ENCODE assay signal across 12 mouse cellular contexts in genomic region chr8:111568029-111568428, GRCm38 (mm10). TPM values are rescaled to one million over a fixed set of nuclear protein-coding genes. Genes with fewer than 3 reads are reported as not detected.
DNase-seq lines count a peak whose midpoint lies in the region; ATAC-seq and TF ChIP-seq lines count a peak whose summit lies in the region.
"Had no signal": no experiment of that assay in that cellular context is flagged by ENCODE, and none has a peak within 500 bp of the region (broad histone marks: within the 10 kb centered on the region; RNA-seq: fewer than 3 reads in every experiment).

No protein-coding gene starts in this region.

- no peak for DNase-seq in kidney, adult 2 months
- peak; percentile 88 for DNase-seq in MEL (ENCODE audit: low read depth, low spot score)
- no peak for DNase-seq in cerebellum, adult 2 months
- no peak for DNase-seq in lung, postnatal 10 days
- DNase-seq: gastrocnemius, postnatal 25 days; lung, embryonic 14.5 days; retina, postnatal 1 day had no signal

- no peak for TF ChIP-seq RAD21 in MEL (IDR thresholded peaks at IDR 0.05; ENCODE audit: low read depth, low read length)

- H3K4me1 ChIP-seq in kidney, embryonic 15.5 days = peaks cover 40% of the 10 kb centered on the region
- H3K4me1 ChIP-seq in kidney, adult 2 months (ENCODE audit: control insufficient read depth, insufficient read depth, low read length) = peaks cover 13% of the 10 kb centered on the region; the same call in 1 of the 2 replicates
- H3K4me1 ChIP-seq in MEL (ENCODE audit: control insufficient read depth in 1 of 2, insufficient read depth in 2 of 2, low read length in 2 of 2) = peaks cover 49 to 57% of the 10 kb centered on the region in 2 experiments
- H3K4me1 ChIP-seq in liver, embryonic 15.5 days (replicated peaks) = peaks cover 82% of the 10 kb centered on the region
- H3K4me1 ChIP-seq in cerebellum, adult 2 months (ENCODE audit: control insufficient read depth, insufficient read depth, low read length) = peaks cover 12% of the 10 kb centered on the region; the same call in 1 of the 2 replicates

- H3K79me2 ChIP-seq in MEL (ENCODE audit: control insufficient read depth, insufficient read depth, low read length, poor library complexity) = peaks cover 10% of the 10 kb centered on the region

- TF ChIP-seq CTCF in kidney, adult 2 months (conservative IDR thresholded peaks at IDR 0.05; ENCODE audit: insufficient read depth, insufficient read length, low read depth, low read length) = no peak
- no peak for TF ChIP-seq CTCF in MEL (IDR thresholded peaks at IDR 0.05 in 2 of 3, conservative IDR thresholded peaks at IDR 0.05 in 1 of 3; ENCODE audit: control insufficient read depth in 1 of 3, insufficient read depth in 1 of 3, low read depth in 2 of 3, low read length in 3 of 3, poor library complexity in 1 of 3, severe bottlenecking in 1 of 3)
- no peak for TF ChIP-seq CTCF in cerebellum, adult 2 months (IDR thresholded peaks at IDR 0.05; ENCODE audit: borderline replicate concordance, insufficient read depth, low read depth, low read length)

- H3K27me3 ChIP-seq in kidney, embryonic 15.5 days = no peaks in the 10 kb centered on the region
- no peaks in the 10 kb centered on the region for H3K27me3 ChIP-seq in kidney, adult 2 months (replicated peaks; ENCODE audit: control insufficient read depth, insufficient read depth, low read length)
- no peaks in the 10 kb centered on the region for H3K27me3 ChIP-seq in MEL (ENCODE audit: control insufficient read depth in 1 of 2, insufficient read depth in 2 of 2, low read length in 2 of 2)
- no peaks in the 10 kb centered on the region for H3K27me3 ChIP-seq in liver, embryonic 15.5 days
- no peaks in the 10 kb centered on the region for H3K27me3 ChIP-seq in cerebellum, adult 2 months (ENCODE audit: control insufficient read depth, insufficient read depth, low read length)
- H3K27me3 ChIP-seq: intestine, embryonic 15.5 days; stomach, embryonic 15.5 days had no signal

- TF ChIP-seq EP300 in MEL (IDR thresholded peaks at IDR 0.05; ENCODE audit: low read depth in 1 of 2, low read length in 2 of 2) = peak; percentile 53 to 77

- no peak overlapping the region for H3K4me3 ChIP-seq in kidney, embryonic 15.5 days (replicated peaks)
- no peak overlapping the region for H3K4me3 ChIP-seq in kidney, adult 2 months (ENCODE audit: insufficient read depth, low read depth, low read length)
- peak overlapping the region; percentile 2 to 7; a peak in 1 of 4 replicates for H3K4me3 ChIP-seq in MEL (ENCODE audit: control insufficient read depth in 1 of 2, insufficient read depth in 1 of 2, low read depth in 2 of 2, low read length in 2 of 2)
- no peak overlapping the region for H3K4me3 ChIP-seq in liver, embryonic 15.5 days (replicated peaks)
- no peak overlapping the region for H3K4me3 ChIP-seq in cerebellum, adult 2 months (replicated peaks; ENCODE audit: insufficient read depth, low read depth, low read length)
- H3K4me3 ChIP-seq: intestine, embryonic 15.5 days; stomach, embryonic 15.5 days had no signal

- 39% methylated on average over 3 of the region's 3 CpGs for WGBS in kidney, embryonic 15.5 days
- WGBS in kidney, adult 2 months = 77% methylated on average over 3 of the region's 3 CpGs
- 7% methylated on average over 3 of the region's 3 CpGs for WGBS in liver, embryonic 15.5 days (ENCODE audit: insufficient replicate concordance)
- WGBS in cerebellum, adult 2 months = 66% methylated on average over 3 of the region's 3 CpGs

- H3K36me3 ChIP-seq in kidney, embryonic 15.5 days = no peaks in the 10 kb centered on the region; the same call in 1 of the 2 replicates
- no peaks in the 10 kb centered on the region for H3K36me3 ChIP-seq in kidney, adult 2 months (ENCODE audit: control insufficient read depth, insufficient read depth, low read length)
- H3K36me3 ChIP-seq in MEL (ENCODE audit: control insufficient read depth in 1 of 2, insufficient read depth in 2 of 2, low read length in 2 of 2) = peaks cover 0 to 66% of the 10 kb centered on the region in 2 experiments; a peak in 2 of 4 replicates
- no peaks in the 10 kb centered on the region for H3K36me3 ChIP-seq in liver, embryonic 15.5 days (replicated peaks)
- H3K36me3 ChIP-seq: intestine, embryonic 15.5 days; stomach, embryonic 15.5 days had no signal

- TF ChIP-seq POLR2A in kidney, adult 2 months (IDR thresholded peaks at IDR 0.05; ENCODE audit: low read depth, low read length) = no peak
- TF ChIP-seq POLR2A in MEL (IDR thresholded peaks at IDR 0.05; ENCODE audit: control insufficient read depth in 1 of 2, insufficient read depth in 1 of 2, low read depth in 1 of 2, low read length in 2 of 2, poor library complexity in 1 of 2) = no peak; a peak in 1 of 4 replicates
- no peak for TF ChIP-seq POLR2A in cerebellum, adult 2 months (IDR thresholded peaks at IDR 0.05; ENCODE audit: borderline replicate concordance, insufficient read depth, low read length)

- H3K9me3 ChIP-seq in kidney, embryonic 15.5 days (replicated peaks) = no peaks in the 10 kb centered on the region
- no peaks in the 10 kb centered on the region for H3K9me3 ChIP-seq in MEL (replicated peaks; ENCODE audit: insufficient read depth, low read length)
- no peaks in the 10 kb centered on the region for H3K9me3 ChIP-seq in liver, embryonic 15.5 days (replicated peaks)
- H3K9me3 ChIP-seq: intestine, embryonic 15.5 days; stomach, embryonic 15.5 days had no signal

- 0 out of 2 replicates have a peak overlapping the region, but pooled peaks have one; percentile 6 for H3K9ac ChIP-seq in kidney, embryonic 15.5 days
- peak overlapping the region; percentile 64 for H3K9ac ChIP-seq in MEL (ENCODE audit: control insufficient read depth, low read depth, low read length, poor library complexity, severe bottlenecking)
- H3K9ac ChIP-seq in liver, embryonic 15.5 days = peak overlapping the region; percentile 17; the same call in 1 of the 2 replicates
- H3K9ac ChIP-seq: intestine, embryonic 15.5 days; lung, embryonic 14.5 days; stomach, embryonic 15.5 days had no signal

- no peak overlapping the region for H3K27ac ChIP-seq in kidney, embryonic 15.5 days
- H3K27ac ChIP-seq in kidney, adult 2 months (ENCODE audit: insufficient read depth, low read depth, low read length) = no peak overlapping the region
- peak overlapping the region; percentile 93 for H3K27ac ChIP-seq in MEL (ENCODE audit: control insufficient read depth, low read depth, low read length)
- H3K27ac ChIP-seq in liver, embryonic 15.5 days (replicated peaks) = peak overlapping the region; percentile 83
- H3K27ac ChIP-seq in cerebellum, adult 2 months (ENCODE audit: insufficient read depth, low read length) = no peak overlapping the region
- H3K27ac ChIP-seq: intestine, embryonic 15.5 days; stomach, embryonic 15.5 days had no signal

- no peak overlapping the region for H3K4me2 ChIP-seq in kidney, embryonic 15.5 days
- H3K4me2 ChIP-seq in liver, embryonic 15.5 days = peak overlapping the region; percentile 47
- H3K4me2 ChIP-seq: intestine, embryonic 15.5 days; lung, embryonic 14.5 days; stomach, embryonic 15.5 days had no signal

- 0 out of 2 replicates have a peak, but pooled peaks have one; percentile 15 for ATAC-seq in kidney, embryonic 15.5 days (replicated peaks; ENCODE audit: low FRiP score)
- ATAC-seq in common myeloid progenitor, adult 5-6 weeks (replicated peaks; ENCODE audit: low read depth, poor library complexity, severe bottlenecking) = peak; percentile 17; the same call in 1 of the 2 replicates
- ATAC-seq in liver, embryonic 15.5 days (ENCODE audit: insufficient read depth) = peak; percentile 78
- ATAC-seq: intestine, embryonic 15.5 days had no signal

TF ChIP-seq in MEL, 35 proteins besides CTCF, POLR2A, EP300 and RAD21 (continues in another document):
- TF ChIP-seq MYB (IDR thresholded peaks at IDR 0.05; ENCODE audit: low read depth, low read length) = 0 out of 2 replicates have a peak, but pooled peaks have one; percentile 15
- TF ChIP-seq POLR2AphosphoS2 (IDR thresholded peaks at IDR 0.05; ENCODE audit: low read length) = no peak
- TF ChIP-seq NELFE (IDR thresholded peaks at IDR 0.05; ENCODE audit: low read depth, low read length) = no peak
- TF ChIP-seq HCFC1 (IDR thresholded peaks at IDR 0.05; ENCODE audit: low read depth, low read length) = no peak; the same call in 1 of the 2 replicates
- TF ChIP-seq ZKSCAN1 (IDR thresholded peaks at IDR 0.05; ENCODE audit: low read depth, low read length) = no peak
- TF ChIP-seq ZMIZ1 (IDR thresholded peaks at IDR 0.05; ENCODE audit: low read depth, low read length) = no peak
- TF ChIP-seq KAT2A (conservative IDR thresholded peaks at IDR 0.05; ENCODE audit: low read depth, low read length) = no peak
- no peak for TF ChIP-seq BHLHE40 (IDR thresholded peaks at IDR 0.05; ENCODE audit: borderline replicate concordance, low read depth, low read length)
- TF ChIP-seq E2F4 (IDR thresholded peaks at IDR 0.05; ENCODE audit: borderline replicate concordance, low read depth, low read length) = no peak
- TF ChIP-seq USF1 (IDR thresholded peaks at IDR 0.05; ENCODE audit: low read depth, low read length) = no peak
- TF ChIP-seq MAZ (IDR thresholded peaks at IDR 0.05; ENCODE audit: low read depth, low read length) = 0 out of 2 replicates have a peak, but pooled peaks have one; percentile 64
- no peak for TF ChIP-seq JUND (IDR thresholded peaks at IDR 0.05; ENCODE audit: low read depth, low read length)
- no peak for TF ChIP-seq ELF1 (IDR thresholded peaks at IDR 0.05; ENCODE audit: low read depth, low read length)
- TF ChIP-seq SMC3 (IDR thresholded peaks at IDR 0.05; ENCODE audit: low read depth, low read length) = no peak

RNA-seq across cellular contexts. Expression of gene Znrf1, which starts 32.1 kb away (rescaled TPM):
- 25.2 and 28.6 TPM in 2 replicates for polyA plus RNA-seq in kidney, embryonic 15.5 days (2015; fragmentation: Nextera tagmentation; extraction: Ambion mirVana)
- 38.5 and 39.7 TPM in 2 replicates for polyA plus RNA-seq in kidney, adult 2 months (2012; rRNA removed)
- total RNA-seq in MEL (2012; rRNA removed) = 16.6 and 18.4 TPM in 2 replicates
- polyA plus RNA-seq in MEL (2012; ENCODE audit: insufficient read depth in 1 of 2, insufficient read length in 2 of 2, low read depth in 1 of 2, low replicate concordance in 2 of 2, missing spikeins in 1 of 2) = 10 to 100 TPM in 1 of 2 experiments, not detected in 1; 36.0 TPM
- 71.0 and 78.3 TPM in 2 replicates for total RNA-seq in common myeloid progenitor, adult 5-6 weeks (2017)
- polyA plus RNA-seq in liver, embryonic 15.5 days (2015; fragmentation: Nextera tagmentation; extraction: Ambion mirVana) = 6.6 and 8.6 TPM in 2 replicates
- polyA plus RNA-seq in cerebellum, adult 2 months (2012; rRNA removed) = 111 and 116 TPM in 2 replicates

RNA-seq across cellular contexts. Expression of gene Wdr59, which starts 46.1 kb away (rescaled TPM):
- polyA plus RNA-seq in kidney, embryonic 15.5 days (2015; fragmentation: Nextera tagmentation; extraction: Ambion mirVana) = 6.7 and 7.0 TPM in 2 replicates
- 6.9 and 7.4 TPM in 2 replicates for polyA plus RNA-seq in kidney, adult 2 months (2012; rRNA removed)
- 6.5 and 7.4 TPM in 2 replicates for total RNA-seq in MEL (2012; rRNA removed)
- polyA plus RNA-seq in MEL (2012; ENCODE audit: insufficient read depth in 1 of 2, insufficient read length in 2 of 2, low read depth in 1 of 2, low replicate concordance in 2 of 2, missing spikeins in 1 of 2) = 10 to 100 TPM in 1 of 2 experiments, not detected in 1; 16.6 TPM
- total RNA-seq in common myeloid progenitor, adult 5-6 weeks (2017) = 5.1 and 7.9 TPM in 2 replicates
- 1.6 and 1.7 TPM in 2 replicates for polyA plus RNA-seq in liver, embryonic 15.5 days (2015; fragmentation: Nextera tagmentation; extraction: Ambion mirVana)
- 16.0 TPM in 2 replicates for polyA plus RNA-seq in cerebellum, adult 2 months (2012; rRNA removed)

Comparison
In these comparisons a context has a peak if more than half of its experiments do, and no peak if none do; other contexts are left out.
1. ATAC-seq: peak in every context shown above with its lines; median percentile 78 in liver, embryonic 15.5 days; 17 in common myeloid progenitor, adult 5-6 weeks; 15 in kidney, embryonic 15.5 days.
2. H3K27ac ChIP-seq: peak in MEL (single experiment) and liver, embryonic 15.5 days (single experiment); none in kidney, embryonic 15.5 days (single experiment), kidney, adult 2 months (single experiment) and cerebellum, adult 2 months (single experiment).
3. H3K4me3 ChIP-seq: peak in MEL (2 of 2); none in kidney, embryonic 15.5 days (single experiment), kidney, adult 2 months (single experiment), liver, embryonic 15.5 days (single experiment) and cerebellum, adult 2 months (single experiment).
4. H3K9ac ChIP-seq: peak in every context shown above with its lines; median percentile 64 in MEL; 17 in liver, embryonic 15.5 days; 6 in kidney, embryonic 15.5 days.